Mouse (Mus musculus) lung, postnatal 10 days (tissue): Measurements from ENCODE around the gene Abcg8.

Experiments used
- DNase-seq: peaks from one replicate; pipeline ENCODE4 v3.0.0; 2021

The Abcg8 gene

DNA sequence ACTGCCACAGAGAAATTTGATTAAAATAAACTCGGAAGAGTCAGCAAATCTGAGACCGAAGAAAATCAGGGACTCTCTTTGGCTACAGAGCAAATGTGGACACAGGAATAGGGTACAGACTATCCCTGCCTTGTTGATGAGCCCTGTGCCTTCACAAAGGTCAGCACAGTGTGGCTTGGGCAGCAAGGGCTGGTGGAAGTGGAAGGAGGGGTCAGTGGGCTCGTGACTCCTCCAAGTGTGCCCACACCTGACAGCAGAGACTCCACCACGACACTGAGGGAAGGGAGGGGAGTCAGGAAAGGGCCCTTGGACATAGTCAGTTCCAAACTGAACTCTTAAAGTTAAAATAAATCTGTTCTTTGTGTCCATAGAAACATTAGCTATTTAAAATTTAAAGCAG is 38.8 kb downstream of the Abcg8 start:
- DNase-seq: no peak

DNA sequence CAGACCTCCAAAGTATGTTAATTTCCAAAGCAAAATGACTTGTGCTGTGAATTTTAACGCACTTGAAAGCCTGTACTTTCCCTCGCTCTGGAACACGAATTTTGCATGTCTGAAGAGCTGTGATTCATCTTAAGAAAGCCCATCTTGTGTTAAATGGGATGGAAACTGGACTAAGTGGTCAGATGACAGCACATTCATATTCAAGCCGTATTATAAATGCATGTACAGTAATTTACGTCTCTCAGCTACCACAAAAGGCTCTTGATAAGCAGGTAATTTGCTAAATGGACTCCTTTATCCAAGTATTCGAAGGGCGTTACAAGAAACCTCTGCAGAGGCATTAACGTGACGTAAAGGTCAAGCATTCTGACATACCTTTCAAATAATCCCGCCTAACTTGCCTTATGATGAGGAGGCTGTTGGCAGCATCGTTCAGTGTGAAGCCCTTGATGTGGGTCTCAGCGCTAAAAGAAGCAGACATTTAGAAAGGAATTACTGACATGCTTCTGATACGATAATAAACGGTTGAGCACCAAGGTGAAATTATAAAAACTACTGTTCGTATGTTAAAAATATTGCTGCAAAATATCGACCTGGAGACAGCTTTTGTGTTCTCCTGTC is 40.3 kb downstream of the Abcg8 start:
- no peak for DNase-seq

DNA sequence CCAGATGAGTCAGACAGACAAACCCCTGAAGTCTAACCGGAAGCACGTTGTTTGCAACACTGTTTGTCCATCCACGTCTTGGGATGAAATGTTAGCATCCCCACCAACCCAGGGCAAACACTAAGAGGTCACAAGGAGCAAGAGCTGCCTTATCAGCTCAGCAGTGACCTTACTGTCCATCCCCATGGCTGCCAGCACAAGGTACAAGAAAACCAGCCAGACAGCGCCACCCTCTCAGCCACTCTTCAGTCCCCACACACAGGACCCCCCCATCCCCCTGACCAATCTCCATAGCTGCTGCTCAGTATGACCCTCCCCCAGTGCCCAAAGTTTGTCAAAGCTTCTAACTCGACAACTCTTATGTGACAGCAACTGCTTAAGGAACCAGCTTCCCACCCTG is 41.3 kb downstream of the Abcg8 start:
- DNase-seq: no peak

- no peak for DNase-seq
Measured at GRCm38 (mm10) chr17:84719105-84719504, 43.0 kb downstream of the Abcg8 start.

- no peak for DNase-seq
Measured at GRCm38 (mm10) chr17:84724028-84724427, 47.9 kb downstream of the Abcg8 start.

DNA sequence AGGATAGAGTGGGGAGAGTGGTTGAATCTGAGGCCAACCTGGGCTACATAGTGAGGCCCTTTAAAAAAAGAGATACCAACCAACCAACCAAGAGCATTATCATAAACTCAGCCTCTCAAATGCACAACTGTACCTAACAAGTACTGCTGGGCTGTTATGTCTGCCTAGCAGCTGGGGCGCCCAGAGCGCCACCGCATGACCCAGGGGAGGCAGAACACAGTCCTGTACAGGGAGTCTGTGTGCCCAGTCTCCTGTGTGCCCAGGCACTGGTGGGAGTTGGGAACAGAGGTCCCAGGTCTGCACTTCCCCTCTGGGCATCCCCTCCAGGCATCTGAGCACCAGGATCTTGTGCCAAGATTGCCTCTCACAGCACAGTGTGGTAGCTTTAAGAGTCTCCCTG is 49.1 kb downstream of the Abcg8 start:
- no peak for DNase-seq

GRCm38 (mm10) chr17:84728201-84728911 is 52.3 kb downstream of the Abcg8 start:
- no peak for DNase-seq

DNA sequence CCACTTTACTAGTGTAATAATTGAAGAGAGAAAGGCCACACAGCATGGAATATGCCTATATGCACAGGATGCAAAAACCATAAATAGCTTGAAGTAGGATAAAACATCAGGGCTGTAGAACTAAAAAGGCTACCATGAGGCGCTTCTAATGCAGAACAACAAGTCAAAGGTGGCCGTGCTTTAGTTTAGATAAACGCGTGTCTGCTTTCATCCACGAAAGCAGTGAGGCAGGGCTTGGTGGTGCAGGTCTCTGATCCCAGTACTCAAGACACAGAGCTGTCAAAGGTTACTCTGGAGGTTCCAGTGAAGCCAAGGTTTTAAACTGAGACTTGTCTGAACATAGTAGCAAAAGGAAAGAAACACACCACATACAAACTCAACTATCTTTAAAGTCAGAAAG is 53.0 kb downstream of the Abcg8 start:
- DNase-seq: no peak

DNA sequence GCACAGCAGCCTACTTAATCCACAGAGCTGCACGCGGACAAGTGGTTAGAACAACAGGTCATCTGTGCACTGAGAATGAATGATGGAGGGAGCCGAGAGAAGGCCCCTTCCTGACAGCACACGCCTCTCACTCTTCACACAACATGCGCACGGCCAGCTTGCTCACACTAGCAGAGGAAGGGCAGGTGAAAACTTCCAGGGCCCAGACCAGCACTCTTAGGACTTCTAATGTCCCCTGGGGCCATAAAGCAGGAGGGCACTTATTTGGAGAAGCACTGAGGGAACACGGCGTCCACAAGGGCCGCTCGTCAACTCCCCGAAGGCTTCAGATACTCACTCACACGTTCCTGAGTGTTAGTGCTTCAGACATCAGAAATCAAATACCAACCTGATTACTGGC is 55.3 kb downstream of the Abcg8 start:
- DNase-seq: no peak

GRCm38 (mm10) chr17:84732612-84733011 is 56.5 kb downstream of the Abcg8 start:
- no peak for DNase-seq

DNA sequence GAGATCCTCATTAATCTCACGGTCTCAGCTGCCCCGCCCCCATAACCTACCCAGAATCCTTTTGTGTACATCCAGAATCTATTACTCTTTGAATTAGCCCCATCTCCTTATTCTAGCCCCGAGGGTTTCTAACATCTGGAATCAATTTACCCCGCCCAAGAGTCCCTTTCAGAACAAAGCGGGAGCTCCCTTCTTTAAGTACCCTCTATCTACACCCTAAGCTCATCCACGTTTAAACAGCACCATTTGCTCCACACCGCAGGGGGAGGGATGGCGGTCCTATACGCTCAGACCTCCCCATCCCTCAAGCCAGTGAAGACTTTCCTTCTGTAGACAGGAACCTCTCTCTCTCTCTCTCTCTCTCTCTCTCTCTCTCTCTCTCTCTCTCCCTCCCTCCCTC is 60.6 kb downstream of the Abcg8 start:
- no peak for DNase-seq

DNA sequence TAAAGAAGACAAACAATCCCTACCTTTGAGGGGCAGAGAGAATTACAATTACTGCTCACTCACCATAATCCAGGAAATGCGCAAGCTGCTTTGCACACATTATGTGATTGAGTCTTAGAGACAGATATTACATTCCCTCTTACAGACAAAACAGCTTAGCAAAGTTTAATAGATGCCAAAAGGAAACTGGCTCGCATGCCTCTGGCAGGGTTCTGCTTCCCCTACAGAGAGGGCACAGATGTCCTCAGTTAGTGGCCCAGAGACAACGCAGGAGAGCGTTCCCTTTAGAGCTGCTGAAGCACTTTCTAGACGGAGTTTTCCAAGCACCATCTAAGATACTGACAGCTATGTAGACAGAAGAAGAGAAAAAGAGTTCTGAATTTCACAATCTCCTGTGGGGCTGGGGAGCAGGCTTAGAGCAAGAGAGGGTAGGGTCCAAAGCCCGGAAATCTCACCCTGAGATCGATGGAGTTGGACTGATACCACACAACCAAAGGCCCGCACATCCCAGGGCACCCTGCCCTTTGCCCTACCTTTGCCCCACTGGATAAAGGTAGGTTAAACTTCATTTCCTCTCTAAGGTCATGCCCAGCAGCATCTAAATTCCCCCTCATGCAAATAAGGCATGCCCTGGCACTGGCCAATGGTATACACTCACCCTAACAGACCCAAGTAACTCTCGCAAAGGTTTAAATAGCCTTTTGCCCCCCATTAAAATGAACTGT is 62.1 kb downstream of the Abcg8 start:
- DNase-seq: no peak

- DNase-seq: no peak
Measured at GRCm38 (mm10) chr17:84744256-84744655, 68.2 kb downstream of the Abcg8 start.

- no peak for DNase-seq
Measured at GRCm38 (mm10) chr17:84745001-84745400, 68.9 kb downstream of the Abcg8 start.

DNA sequence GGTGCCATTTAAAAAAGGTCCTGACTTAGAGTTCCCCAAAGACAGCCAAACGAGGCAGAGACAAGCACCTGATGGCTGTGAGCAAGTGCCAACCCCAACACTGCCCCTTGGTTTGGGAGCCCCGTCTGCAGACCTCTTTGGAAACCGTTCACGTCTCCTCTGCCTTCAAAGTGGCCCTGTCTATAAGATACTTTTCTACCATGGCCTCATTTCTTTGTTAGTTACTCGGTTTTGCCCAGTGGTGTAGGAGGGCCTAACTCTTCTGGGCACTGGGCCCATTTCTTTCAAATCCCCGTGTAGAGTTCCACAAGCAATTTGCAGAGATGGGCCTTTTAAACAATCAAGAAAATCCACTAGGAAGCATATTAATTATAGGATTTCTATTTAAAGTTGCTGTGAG is 71.1 kb downstream of the Abcg8 start:
- DNase-seq: no peak

DNA sequence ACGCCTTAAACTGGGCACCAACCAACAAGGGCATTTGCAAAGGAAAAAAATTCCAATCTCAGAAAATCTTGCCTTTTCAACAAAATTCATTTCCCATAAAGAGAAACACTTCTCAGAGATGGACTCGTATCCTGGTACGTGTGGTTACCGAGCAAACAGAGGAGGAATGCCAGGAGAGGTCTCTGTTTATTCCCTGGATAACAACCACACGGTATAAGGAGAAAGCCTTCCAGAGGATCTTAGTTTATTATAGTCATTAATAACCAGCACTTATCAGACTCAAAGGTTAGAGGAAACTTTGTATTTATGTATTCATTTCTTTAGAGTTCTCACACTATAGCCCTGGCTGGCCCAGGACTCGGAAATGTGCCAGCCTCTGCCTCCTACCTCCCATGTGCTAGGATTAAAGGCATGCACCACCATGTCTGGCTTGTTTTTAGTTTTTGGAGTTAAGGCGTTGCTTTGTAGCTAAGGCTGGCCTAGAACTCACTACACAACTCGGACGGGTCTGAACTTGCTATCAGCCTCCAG is 72.1 kb downstream of the Abcg8 start:
- DNase-seq: no peak

DNA sequence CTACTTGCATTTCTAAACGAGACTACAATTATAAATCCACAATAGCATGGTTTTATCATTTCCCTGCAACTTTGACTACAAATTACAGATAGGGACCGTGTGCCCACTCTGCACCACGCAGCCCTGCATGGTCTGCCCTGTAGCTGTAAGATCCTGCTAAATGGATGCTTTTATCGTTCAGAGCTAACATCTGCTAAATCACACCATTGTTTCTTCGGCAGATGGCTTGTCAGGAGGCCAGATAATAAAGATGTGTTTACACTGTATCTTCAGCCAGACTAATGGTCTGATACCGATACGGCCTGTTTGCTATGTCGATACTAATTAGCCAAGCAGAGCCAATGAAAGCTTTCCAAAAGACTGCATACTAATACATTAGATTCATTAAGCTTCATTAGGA is 73.2 kb downstream of the Abcg8 start:
- DNase-seq: no peak
